Mouse (Mus musculus) thymus, adult 2 months (tissue): ENCODE data around the gene Lcn4.

ENCODE experiments used
- CTCF ChIP-seq: fragments of 200-500 bp; IDR thresholded peaks from 2 replicates; pipeline ENCODE4 v1.5.1; 2012; ENCODE audit warnings: mild to moderate bottlenecking, control low read depth, low read length, moderate library complexity, borderline replicate concordance; ENCODE audit not compliant: control insufficient read depth, poor library complexity, insufficient read depth; ENCODE audit errors: extremely low read depth
- POLR2A ChIP-seq: fragments of 200-500 bp; IDR thresholded peaks from 2 replicates; pipeline ENCODE4 v1.6.1; 2012; ENCODE audit warnings: mild to moderate bottlenecking, low read length, control low read depth, moderate library complexity; ENCODE audit not compliant: control insufficient read depth, poor library complexity, insufficient read depth; ENCODE audit errors: extremely low read depth

GRCm38 (mm10) chr2:26621246-26621645, 49.8 kb downstream of the Lcn4 start:
- TF ChIP-seq CTCF (no peak), POLR2A (no peak)
